23 mouse cellular contexts compared by ENCODE assay signal in genomic region chr1:33932845-33933499, GRCm38 (mm10). TPM values are rescaled to one million over a fixed set of nuclear protein-coding genes. Genes with fewer than 3 reads are reported as not detected.
A peak's percentile ranks its signal among the peaks of the same experiment; 100 is the strongest.
DNase-seq lines count a peak whose midpoint lies in the region; ATAC-seq lines count a peak whose summit lies in the region.
"Had no signal": no experiment of that assay in that cellular context is flagged by ENCODE, and none has a peak within 500 bp of the region (broad histone marks: within the 10 kb centered on the region; RNA-seq: fewer than 3 reads in every experiment).

No protein-coding gene starts in this region.

- no peak overlapping the region for H3K4me3 ChIP-seq in forebrain, embryonic 13.5 days
- no peak overlapping the region for H3K4me3 ChIP-seq in forebrain, embryonic 11.5 days (ENCODE audit: low read depth, low read length)
- H3K4me3 ChIP-seq in neural tube, embryonic 13.5 days: no peak overlapping the region
- no peak overlapping the region for H3K4me3 ChIP-seq in hindbrain, embryonic 14.5 days (replicated peaks; ENCODE audit: low read length)
- H3K4me3 ChIP-seq in midbrain, embryonic 16.5 days (ENCODE audit: low read depth, low read length): no peak overlapping the region
- H3K4me3 ChIP-seq: erythroblast, embryonic 14.5 days; gastrocnemius, adult 2 months; heart, embryonic 13.5 days; liver, embryonic 13.5 days; stomach, embryonic 15.5 days had no signal

- WGBS in forebrain, embryonic 13.5 days: 65% methylated on average over 14 of the region's 14 CpGs
- 83% methylated on average over 14 of the region's 14 CpGs for WGBS in forebrain, embryonic 11.5 days
- 71% methylated on average over 14 of the region's 14 CpGs for WGBS in neural tube, embryonic 13.5 days
- 55% methylated on average over 14 of the region's 14 CpGs for WGBS in hindbrain, embryonic 14.5 days
- WGBS in midbrain, embryonic 16.5 days: 59% methylated on average over 14 of the region's 14 CpGs

- H3K27me3 ChIP-seq in forebrain, embryonic 13.5 days: no peaks in the 10 kb centered on the region
- H3K27me3 ChIP-seq in forebrain, embryonic 11.5 days (ENCODE audit: control insufficient read depth, insufficient read depth, low read length): no peaks in the 10 kb centered on the region
- no peaks in the 10 kb centered on the region for H3K27me3 ChIP-seq in neural tube, embryonic 13.5 days
- no peaks in the 10 kb centered on the region for H3K27me3 ChIP-seq in hindbrain, embryonic 14.5 days (ENCODE audit: control insufficient read depth, insufficient read depth, low read length)
- H3K27me3 ChIP-seq in midbrain, embryonic 16.5 days (ENCODE audit: control insufficient read depth, insufficient read depth, low read depth, low read length): no peaks in the 10 kb centered on the region
- H3K27me3 ChIP-seq: CH12.LX; heart, embryonic 13.5 days; liver, embryonic 13.5 days; stomach, embryonic 15.5 days had no signal

- H3K27ac ChIP-seq in forebrain, embryonic 13.5 days: no peak overlapping the region
- no peak overlapping the region for H3K27ac ChIP-seq in forebrain, embryonic 11.5 days (ENCODE audit: low read depth, low read length)
- H3K27ac ChIP-seq in neural tube, embryonic 13.5 days (replicated peaks): 0 out of 2 replicates have a peak overlapping the region, but pooled peaks have one; percentile 18
- H3K27ac ChIP-seq in hindbrain, embryonic 14.5 days: no peak overlapping the region
- H3K27ac ChIP-seq in midbrain, embryonic 16.5 days (ENCODE audit: low read length): peak overlapping the region; percentile 36; the same call in 1 of the 2 replicates
- H3K27ac ChIP-seq: gastrocnemius, adult 2 months; heart, embryonic 13.5 days; kidney, postnatal 0 days; liver, embryonic 13.5 days; stomach, embryonic 15.5 days had no signal

- H3K4me2 ChIP-seq in forebrain, embryonic 13.5 days: no peak overlapping the region
- no peak overlapping the region for H3K4me2 ChIP-seq in forebrain, embryonic 11.5 days (ENCODE audit: low read depth, low read length, severe bottlenecking)
- no peak overlapping the region for H3K4me2 ChIP-seq in neural tube, embryonic 13.5 days
- no peak overlapping the region for H3K4me2 ChIP-seq in hindbrain, embryonic 14.5 days (replicated peaks)
- H3K4me2 ChIP-seq in midbrain, embryonic 16.5 days (ENCODE audit: low read length): 0 out of 2 replicates have a peak overlapping the region, but pooled peaks have one; percentile 6
- H3K4me2 ChIP-seq: heart, embryonic 13.5 days; liver, embryonic 13.5 days; stomach, embryonic 15.5 days had no signal

- H3K4me1 ChIP-seq in forebrain, embryonic 13.5 days: peaks cover 9% of the 10 kb centered on the region; the same call in 1 of the 2 replicates
- no peaks in the 10 kb centered on the region; the same call in 1 of the 2 replicates for H3K4me1 ChIP-seq in forebrain, embryonic 11.5 days (replicated peaks; ENCODE audit: control insufficient read depth, insufficient read depth, low read length)
- peaks cover 5% of the 10 kb centered on the region for H3K4me1 ChIP-seq in neural tube, embryonic 13.5 days (replicated peaks)
- peaks cover 13% of the 10 kb centered on the region for H3K4me1 ChIP-seq in hindbrain, embryonic 14.5 days (replicated peaks; ENCODE audit: control insufficient read depth, insufficient read depth, low read length)
- H3K4me1 ChIP-seq in midbrain, embryonic 16.5 days (ENCODE audit: control insufficient read depth, insufficient read depth, low read length): peaks cover 7% of the 10 kb centered on the region
- H3K4me1 ChIP-seq: liver, embryonic 13.5 days; stomach, embryonic 15.5 days had no signal

- no peak for DNase-seq in forebrain, embryonic 11.5 days (ENCODE audit: low spot score)
- no peak for DNase-seq in neural tube, embryonic 10.5 days (ENCODE audit: extremely low spot score, low spot score)
- DNase-seq in hindbrain, embryonic 14.5 days (ENCODE audit: low spot score): no peak
- DNase-seq in kidney, postnatal 25 days: no peak
- no peak for DNase-seq in layer of hippocampus, postnatal 25 days (ENCODE audit: extremely low spot score in 1 of 2, low spot score in 1 of 2)
- DNase-seq: adrenal gland, adult 2 months; gastrocnemius, adult 2 months; heart, postnatal 36 days; layer of hippocampus, adult 9-11 months; liver, embryonic 13.5 days; spleen, adult 18-20 months; thymus, adult 2 months had no signal

- H3K36me3 ChIP-seq in forebrain, embryonic 13.5 days (ENCODE audit: poor library complexity, severe bottlenecking): no peaks in the 10 kb centered on the region
- H3K36me3 ChIP-seq in forebrain, embryonic 11.5 days (ENCODE audit: control insufficient read depth, insufficient read depth, low read length): no peaks in the 10 kb centered on the region
- no peaks in the 10 kb centered on the region for H3K36me3 ChIP-seq in neural tube, embryonic 13.5 days
- no peaks in the 10 kb centered on the region for H3K36me3 ChIP-seq in hindbrain, embryonic 14.5 days (replicated peaks; ENCODE audit: control insufficient read depth, insufficient read depth)
- no peaks in the 10 kb centered on the region for H3K36me3 ChIP-seq in midbrain, embryonic 16.5 days (ENCODE audit: control insufficient read depth, insufficient read depth, low read length)
- H3K36me3 ChIP-seq: heart, embryonic 13.5 days; liver, embryonic 13.5 days; stomach, embryonic 15.5 days had no signal

- ATAC-seq in forebrain, embryonic 13.5 days: 0 out of 2 replicates have a peak, but pooled peaks have one; percentile 36
- no peak for ATAC-seq in forebrain, embryonic 11.5 days (replicated peaks; ENCODE audit: low FRiP score)
- ATAC-seq in neural tube, embryonic 13.5 days (ENCODE audit: low read depth): no peak; the same call in 1 of the 2 replicates
- peak; percentile 68; the same call in 1 of the 2 replicates for ATAC-seq in hindbrain, embryonic 14.5 days (ENCODE audit: low FRiP score)
- ATAC-seq in midbrain, embryonic 16.5 days: peak; percentile 66; the same call in 1 of the 2 replicates
- ATAC-seq: intestine, postnatal 0 days had no signal

- H3K9me3 ChIP-seq in forebrain, embryonic 13.5 days (replicated peaks): no peaks in the 10 kb centered on the region
- H3K9me3 ChIP-seq in forebrain, embryonic 11.5 days (ENCODE audit: control insufficient read depth, low read length): no peaks in the 10 kb centered on the region
- H3K9me3 ChIP-seq in neural tube, embryonic 13.5 days: no peaks in the 10 kb centered on the region
- H3K9me3 ChIP-seq in hindbrain, embryonic 14.5 days (ENCODE audit: control insufficient read depth, low read length): no peaks in the 10 kb centered on the region
- H3K9me3 ChIP-seq in midbrain, embryonic 16.5 days (replicated peaks; ENCODE audit: control insufficient read depth, low read length, poor library complexity, severe bottlenecking): no peaks in the 10 kb centered on the region
- H3K9me3 ChIP-seq: heart, embryonic 13.5 days; liver, embryonic 13.5 days; stomach, embryonic 15.5 days had no signal

- no peak overlapping the region for H3K9ac ChIP-seq in forebrain, embryonic 13.5 days
- H3K9ac ChIP-seq in forebrain, embryonic 11.5 days (ENCODE audit: low read length): no peak overlapping the region
- no peak overlapping the region for H3K9ac ChIP-seq in neural tube, embryonic 13.5 days
- no peak overlapping the region for H3K9ac ChIP-seq in hindbrain, embryonic 14.5 days
- no peak overlapping the region for H3K9ac ChIP-seq in midbrain, embryonic 16.5 days (ENCODE audit: low read depth, low read length)
- H3K9ac ChIP-seq: heart, embryonic 13.5 days; liver, embryonic 13.5 days; stomach, embryonic 15.5 days had no signal

RNA-seq across cellular contexts. Expression of gene Dst, which starts 24.9 kb away (rescaled TPM):
- polyA plus RNA-seq in forebrain, embryonic 13.5 days (2015; fragmentation: Nextera tagmentation; extraction: Ambion mirVana): 28.2 and 29.4 TPM in 2 replicates
- polyA plus RNA-seq in forebrain, embryonic 11.5 days (2014; fragmentation: Nextera tagmentation; extraction: Ambion mirVana): 25.3 and 26.3 TPM in 2 replicates
- 41.3 and 44.4 TPM in 2 replicates for polyA plus RNA-seq in neural tube, embryonic 13.5 days (2015; fragmentation: Nextera tagmentation; extraction: Ambion mirVana)
- 58.1 and 63.1 TPM in 2 replicates for polyA plus RNA-seq in hindbrain, embryonic 14.5 days (2014; fragmentation: Nextera tagmentation; extraction: Ambion mirVana)
- polyA plus RNA-seq in midbrain, embryonic 16.5 days (2015; fragmentation: Nextera tagmentation; extraction: Ambion mirVana): 36.1 and 39.9 TPM in 2 replicates
- 100 to 1,000 TPM; 186 to 223 TPM for total RNA-seq in layer of hippocampus, postnatal 25 days (2021)

RNA-seq across cellular contexts. Expression of gene Bend6, which starts 25.4 kb away (rescaled TPM):
- 12.7 and 13.8 TPM in 2 replicates for polyA plus RNA-seq in forebrain, embryonic 13.5 days (2015; fragmentation: Nextera tagmentation; extraction: Ambion mirVana)
- polyA plus RNA-seq in forebrain, embryonic 11.5 days (2014; fragmentation: Nextera tagmentation; extraction: Ambion mirVana): 2.4 and 3.0 TPM in 2 replicates
- 20.8 and 21.3 TPM in 2 replicates for polyA plus RNA-seq in neural tube, embryonic 13.5 days (2015; fragmentation: Nextera tagmentation; extraction: Ambion mirVana)
- 55.9 and 75.5 TPM in 2 replicates for polyA plus RNA-seq in hindbrain, embryonic 14.5 days (2014; fragmentation: Nextera tagmentation; extraction: Ambion mirVana)
- polyA plus RNA-seq in midbrain, embryonic 16.5 days (2015; fragmentation: Nextera tagmentation; extraction: Ambion mirVana): 58.9 and 76.0 TPM in 2 replicates
- 10 to 100 TPM; 68.7 to 72.5 TPM for total RNA-seq in layer of hippocampus, postnatal 25 days (2021)
- total RNA-seq: common myeloid progenitor, adult 5-6 weeks; granulocyte monocyte progenitor cell, adult 5-6 weeks had no signal
- polyA plus RNA-seq: erythroblast, embryonic 14.5 days had no signal

Comparison
In these comparisons a context has a peak if more than half of its experiments do, and no peak if none do; other contexts are left out.
1. ATAC-seq: peak in forebrain, embryonic 13.5 days (single experiment), hindbrain, embryonic 14.5 days (single experiment) and midbrain, embryonic 16.5 days (single experiment); none in forebrain, embryonic 11.5 days (single experiment) and neural tube, embryonic 13.5 days (single experiment).
2. H3K27ac ChIP-seq: peak in neural tube, embryonic 13.5 days (single experiment) and midbrain, embryonic 16.5 days (single experiment); none in forebrain, embryonic 13.5 days (single experiment), forebrain, embryonic 11.5 days (single experiment) and hindbrain, embryonic 14.5 days (single experiment).